ENCODE assay signal across 8 mouse cellular contexts in genomic region chr17:56830411-56831110, GRCm38 (mm10). TPM values are rescaled to one million over a fixed set of nuclear protein-coding genes. Genes with fewer than 3 reads are reported as not detected.
A peak's percentile ranks its signal among the peaks of the same experiment; 100 is the strongest.
DNase-seq lines count a peak whose midpoint lies in the region; ATAC-seq and TF ChIP-seq lines count a peak whose summit lies in the region.

Gene Rfx2, minus strand, starts transcription at chr17:56831013.

- peak within 1 kb of the TSS; percentile 59 for H3K4me3 ChIP-seq in kidney, adult 2 months (ENCODE audit: insufficient read depth, low read depth, low read length)
- H3K4me3 ChIP-seq in forebrain, embryonic 12.5 days (replicated peaks), result peak within 1 kb of the TSS; percentile 66
- H3K4me3 ChIP-seq in liver, embryonic 11.5 days (ENCODE audit: low read depth, low read length), result peak within 1 kb of the TSS; percentile 86

- no peak within 1 kb of the TSS for H3K27ac ChIP-seq in kidney, adult 2 months (ENCODE audit: insufficient read depth, low read depth, low read length)
- peak within 1 kb of the TSS; percentile 62; the same call in 1 of the 2 replicates for H3K27ac ChIP-seq in forebrain, embryonic 12.5 days
- H3K27ac ChIP-seq in liver, embryonic 11.5 days (ENCODE audit: low read depth, low read length), result peak within 1 kb of the TSS; percentile 57; the same call in 1 of the 2 replicates

- no peak for DNase-seq in kidney, adult 2 months
- DNase-seq in kidney, adult 11 months, result no peak
- DNase-seq in R1 (ENCODE audit: low read depth, low spot score), result peak; percentile 54
- DNase-seq in liver, embryonic 11.5 days (ENCODE audit: low spot score), result peak; percentile 53
- peak; percentile 37 for DNase-seq in splenic B cell, adult 2 months (ENCODE audit: low read depth, low spot score)
- DNase-seq in adrenal gland, adult 18-20 months (ENCODE audit: low spot score in 2 of 2), result no peak
- no peak for DNase-seq in thymus, postnatal 0 days (ENCODE audit: low spot score)

- no peak for TF ChIP-seq POLR2A in kidney, adult 2 months (IDR thresholded peaks at IDR 0.05; ENCODE audit: low read depth, low read length)

- H3K9ac ChIP-seq in forebrain, embryonic 12.5 days, result peak within 1 kb of the TSS; percentile 66
- peak within 1 kb of the TSS; percentile 83 for H3K9ac ChIP-seq in liver, embryonic 11.5 days (ENCODE audit: low read depth, low read length)

- no peaks in the 10 kb centered on the region for H3K36me3 ChIP-seq in kidney, adult 2 months (ENCODE audit: control insufficient read depth, insufficient read depth, low read length)
- no peaks in the 10 kb centered on the region for H3K36me3 ChIP-seq in forebrain, embryonic 12.5 days (replicated peaks)
- no peaks in the 10 kb centered on the region for H3K36me3 ChIP-seq in liver, embryonic 11.5 days (ENCODE audit: control insufficient read depth, insufficient read depth, low read length)
- no peaks in the 10 kb centered on the region for H3K36me3 ChIP-seq in splenic B cell, adult 2 months (ENCODE audit: control insufficient read depth, insufficient read depth, low read length, poor library complexity, severe bottlenecking)

- 5% methylated on average over 40 of the region's 62 CpGs for WGBS in kidney, adult 2 months
- WGBS in forebrain, embryonic 12.5 days, result under 1% methylated on average over 19 of the region's 62 CpGs
- WGBS in liver, embryonic 11.5 days, result under 1% methylated on average over 46 of the region's 62 CpGs

- ATAC-seq in forebrain, embryonic 12.5 days (ENCODE audit: low FRiP score), result no peak
- no peak for ATAC-seq in liver, embryonic 11.5 days (replicated peaks; ENCODE audit: low FRiP score)

- no peaks in the 10 kb centered on the region for H3K4me1 ChIP-seq in kidney, adult 2 months (ENCODE audit: control insufficient read depth, insufficient read depth, low read length)
- peaks cover 17% of the 10 kb centered on the region for H3K4me1 ChIP-seq in forebrain, embryonic 12.5 days
- H3K4me1 ChIP-seq in liver, embryonic 11.5 days (replicated peaks; ENCODE audit: control insufficient read depth, insufficient read depth, low read length), result peaks cover 31% of the 10 kb centered on the region

- no peaks in the 10 kb centered on the region for H3K27me3 ChIP-seq in kidney, adult 2 months (replicated peaks; ENCODE audit: control insufficient read depth, insufficient read depth, low read length)
- H3K27me3 ChIP-seq in forebrain, embryonic 12.5 days, result peaks cover 13% of the 10 kb centered on the region
- H3K27me3 ChIP-seq in liver, embryonic 11.5 days (replicated peaks; ENCODE audit: control insufficient read depth, insufficient read depth, low read length), result peaks cover 13% of the 10 kb centered on the region
- peaks cover 2% of the 10 kb centered on the region; the same call in 1 of the 2 replicates for H3K27me3 ChIP-seq in splenic B cell, adult 2 months (ENCODE audit: control insufficient read depth, insufficient read depth, low read length, poor library complexity, severe bottlenecking)

- no peaks in the 10 kb centered on the region for H3K9me3 ChIP-seq in forebrain, embryonic 12.5 days
- H3K9me3 ChIP-seq in liver, embryonic 11.5 days (ENCODE audit: control insufficient read depth, low read length), result no peaks in the 10 kb centered on the region

- peak within 1 kb of the TSS; percentile 83 for H3K4me2 ChIP-seq in forebrain, embryonic 12.5 days
- peak within 1 kb of the TSS; percentile 93 for H3K4me2 ChIP-seq in liver, embryonic 11.5 days

- TF ChIP-seq CTCF in kidney, adult 2 months (conservative IDR thresholded peaks at IDR 0.05; ENCODE audit: insufficient read depth, insufficient read length, low read depth, low read length), result no peak

RNA-seq across cellular contexts. Expression of gene Rfx2, which starts in this region (rescaled TPM):
- 4.8 and 6.2 TPM in 2 replicates for polyA plus RNA-seq in kidney, adult 2 months (2012; rRNA removed)
- 7.2 and 7.8 TPM in 2 replicates for polyA plus RNA-seq in forebrain, embryonic 12.5 days (2016; fragmentation: Nextera tagmentation; extraction: Ambion mirVana)
- 9.0 and 9.5 TPM in 2 replicates for polyA plus RNA-seq in liver, embryonic 11.5 days (2014; fragmentation: Nextera tagmentation; extraction: Ambion mirVana)
- total RNA-seq in adrenal gland, adult 18-20 months (2021), result 1 to 10 TPM; 3.8 to 5.6 TPM
- 3.0 and 3.2 TPM in 2 replicates for polyA plus RNA-seq in thymus, postnatal 0 days (2015; fragmentation: Nextera tagmentation; extraction: Ambion mirVana)

Comparison
In these comparisons a context has a peak if more than half of its experiments do, and no peak if none do; other contexts are left out.
1. DNase-seq: peak in R1 (single experiment), liver, embryonic 11.5 days (single experiment) and splenic B cell, adult 2 months (single experiment); none in kidney, adult 2 months (single experiment), kidney, adult 11 months (single experiment), adrenal gland, adult 18-20 months (0 of 2) and thymus, postnatal 0 days (single experiment).
2. Peak in every context shown above with its lines, with median percentiles within 50 percentile points of each other: H3K4me3 ChIP-seq.